Mouse (Mus musculus): ENCODE data around the gene Adgrg3. TPM values are rescaled to one million over a fixed set of nuclear protein-coding genes. Genes with fewer than 3 reads are reported as not detected.

Adgrg3 gene
- total and polyA plus RNA-seq, 3 experiments, result not detected

- no peak overlapping the region for H3K9ac ChIP-seq (ENCODE audit: insufficient read depth, low read depth)
- dilution Hi-C loops (cut with MboI; ENCODE audit: extremely low pct_ligation_motif_present, extremely low pct_unique_long_range_greater_than_20kb, low sequenced_read_pairs), result no loop called here
Measured at GRCm38 (mm10) chr8:94999956-95000355, 17.5 kb upstream of the Adgrg3 start.

DNA sequence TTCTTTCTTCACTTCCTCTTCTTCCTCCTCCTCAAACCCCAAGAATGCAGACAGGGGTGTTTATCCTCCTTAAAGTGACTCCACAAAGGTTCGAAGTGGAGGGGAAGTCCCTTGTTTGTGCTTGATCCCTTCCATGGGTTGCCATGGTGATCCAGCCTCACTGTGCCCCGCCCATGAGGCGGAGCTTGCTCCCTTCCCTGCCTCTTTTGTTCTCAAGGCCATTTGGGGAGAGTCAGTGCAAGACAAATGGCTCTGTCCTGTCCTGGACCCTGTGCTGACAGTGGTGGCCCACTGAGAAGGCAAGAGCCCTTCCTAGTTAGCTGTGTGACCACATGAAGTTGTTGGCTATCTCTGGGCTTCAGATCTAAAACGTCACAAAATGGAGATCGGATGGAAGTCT is 16.8 kb upstream of the Adgrg3 start:
- DNase-seq (ENCODE audit: extremely low read depth), result peak; percentile 88
- H3K36me3 ChIP-seq (replicated peaks in 1 of 2; ENCODE audit: control insufficient read depth in 1 of 2, insufficient read depth in 1 of 2, low read length in 1 of 2), result no peaks in the 10 kb centered on the region
- no peak overlapping the region for H3K27ac ChIP-seq (ENCODE audit: insufficient read depth, low read depth)
- H3K4me2 ChIP-seq (ENCODE audit: insufficient read depth, low read depth, poor library complexity, severe bottlenecking), result 0 out of 2 replicates have a peak overlapping the region, but pooled peaks have one; percentile 19
- H3K9me3 ChIP-seq (replicated peaks; ENCODE audit: low read length), result no peaks in the 10 kb centered on the region
- no peak overlapping the region for H3K9ac ChIP-seq (ENCODE audit: insufficient read depth, low read depth)
- H3K4me1 ChIP-seq (ENCODE audit: control insufficient read depth in 1 of 2, insufficient read depth in 2 of 2), result peaks cover 9 to 28% of the 10 kb centered on the region in 2 experiments
- TF ChIP-seq NELFE (IDR thresholded peaks at IDR 0.05; ENCODE audit: low read depth, low read length) (no peak), MXI1 (IDR thresholded peaks at IDR 0.05; ENCODE audit: low read depth, low read length) (0 out of 2 replicates have a peak, but pooled peaks have one; percentile 35), IRF4 (IDR thresholded peaks at IDR 0.05; ENCODE audit: low read depth, low read length) (no peak)
- H3K4me3 ChIP-seq (replicated peaks in 1 of 3; ENCODE audit: low read depth in 2 of 3, low read length in 2 of 3, poor library complexity in 1 of 3), result no peak overlapping the region
- H3K79me2 ChIP-seq (replicated peaks; ENCODE audit: control insufficient read depth, extremely low read depth, insufficient read depth, poor library complexity, severe bottlenecking), result no peaks in the 10 kb centered on the region
- dilution Hi-C loops (cut with MboI; ENCODE audit: extremely low pct_ligation_motif_present, extremely low pct_unique_long_range_greater_than_20kb, low sequenced_read_pairs), result no loop called here
- in situ Hi-C loops (cut with MboI; ENCODE audit: low pct_ligation_motif_present, low pct_unique_long_range_greater_than_20kb, low sequenced_read_pairs), result loop anchor here (5.0 kb wide), 1 partner anchor 58 kb away; no protein-coding TSS in a partner anchor
- peaks cover 19% of the 10 kb centered on the region for H3K27me3 ChIP-seq (replicated peaks)

More at GRCm38 (mm10) chr8:94999956-95000355, 17.5 kb upstream of the Adgrg3 start:
- in situ Hi-C loops (cut with MboI; ENCODE audit: low pct_ligation_motif_present, low pct_unique_long_range_greater_than_20kb, low sequenced_read_pairs), result loop anchor here (5.0 kb wide), 2 partner anchors 38 to 58 kb away; no protein-coding TSS in a partner anchor
- TF ChIP-seq ETS1 (conservative IDR thresholded peaks at IDR 0.05; ENCODE audit: low read depth, low read length) (no peak), IRF4 (IDR thresholded peaks at IDR 0.05; ENCODE audit: low read depth, low read length) (no peak), MAX (IDR thresholded peaks at IDR 0.05; ENCODE audit: low read length) (no peak)
- Histone ChIP-seq H3K4me1 (ENCODE audit: control insufficient read depth in 1 of 2, insufficient read depth in 2 of 2) (peaks cover 9 to 33% of the 10 kb centered on the region in 2 experiments), H3K9me3 (replicated peaks; ENCODE audit: low read length) (no peaks in the 10 kb centered on the region), H3K4me2 (ENCODE audit: insufficient read depth, low read depth, poor library complexity, severe bottlenecking) (no peak overlapping the region), H3K27ac (ENCODE audit: insufficient read depth, low read depth) (no peak overlapping the region), H3K36me3 (replicated peaks in 1 of 2; ENCODE audit: control insufficient read depth in 1 of 2, insufficient read depth in 1 of 2, low read length in 1 of 2) (no peaks in the 10 kb centered on the region), H3K4me3 (replicated peaks in 1 of 3; ENCODE audit: low read depth in 2 of 3, low read length in 2 of 3, poor library complexity in 1 of 3) (no peak overlapping the region), H3K27me3 (replicated peaks) (peaks cover 23% of the 10 kb centered on the region), H3K79me2 (replicated peaks; ENCODE audit: control insufficient read depth, extremely low read depth, insufficient read depth, poor library complexity, severe bottlenecking) (no peaks in the 10 kb centered on the region)
- no peak for DNase-seq (ENCODE audit: extremely low read depth)

- Histone ChIP-seq H3K4me3 (replicated peaks in 1 of 3; ENCODE audit: low read depth in 2 of 3, low read length in 2 of 3, poor library complexity in 1 of 3) (no peak overlapping the region), H3K27ac (ENCODE audit: insufficient read depth, low read depth) (no peak overlapping the region), H3K9me3 (replicated peaks; ENCODE audit: low read length) (no peaks in the 10 kb centered on the region), H3K27me3 (replicated peaks) (peaks cover 17% of the 10 kb centered on the region), H3K9ac (ENCODE audit: insufficient read depth, low read depth) (no peak overlapping the region), H3K79me2 (replicated peaks; ENCODE audit: control insufficient read depth, extremely low read depth, insufficient read depth, poor library complexity, severe bottlenecking) (no peaks in the 10 kb centered on the region), H3K36me3 (replicated peaks in 1 of 2; ENCODE audit: control insufficient read depth in 1 of 2, insufficient read depth in 1 of 2, low read length in 1 of 2) (no peaks in the 10 kb centered on the region), H3K4me2 (ENCODE audit: insufficient read depth, low read depth, poor library complexity, severe bottlenecking) (no peak overlapping the region), H3K4me1 (ENCODE audit: control insufficient read depth in 1 of 2, insufficient read depth in 2 of 2) (peaks cover 9 to 26% of the 10 kb centered on the region in 2 experiments)
- in situ Hi-C loops (cut with MboI; ENCODE audit: low pct_ligation_motif_present, low pct_unique_long_range_greater_than_20kb, low sequenced_read_pairs) (loop anchor here (5.0 kb wide), 1 partner anchor 59 kb away; no protein-coding TSS in a partner anchor), dilution Hi-C loops (cut with MboI; ENCODE audit: extremely low pct_ligation_motif_present, extremely low pct_unique_long_range_greater_than_20kb, low sequenced_read_pairs) (no loop called here)
- TF ChIP-seq TCF12 (IDR thresholded peaks at IDR 0.05; ENCODE audit: low read depth, low read length) (no peak), TBP (conservative IDR thresholded peaks at IDR 0.05; ENCODE audit: low read depth, low read length) (no peak), ZMIZ1 (IDR thresholded peaks at IDR 0.05; ENCODE audit: low read depth, low read length) (no peak), PAX5 (IDR thresholded peaks at IDR 0.05; ENCODE audit: low read length) (no peak), ETS1 (conservative IDR thresholded peaks at IDR 0.05; ENCODE audit: low read depth, low read length) (no peak), BHLHE40 (IDR thresholded peaks at IDR 0.05; ENCODE audit: low read depth, low read length) (no peak), SIN3A (IDR thresholded peaks at IDR 0.05; ENCODE audit: low read length) (no peak), MAX (IDR thresholded peaks at IDR 0.05; ENCODE audit: low read length) (no peak)
- DNase-seq (ENCODE audit: extremely low read depth), result no peak
Measured at GRCm38 (mm10) chr8:95001165-95001564, 16.3 kb upstream of the Adgrg3 start.
